Comparison of ENCODE assay signal across 10 mouse cellular contexts in genomic region chr12:5331810-5332484, GRCm38 (mm10). TPM values are rescaled to one million over a fixed set of nuclear protein-coding genes. Genes with fewer than 3 reads are reported as not detected.
DNase-seq lines count a peak whose midpoint lies in the region; ATAC-seq lines count a peak whose summit lies in the region.
"Had no signal": no experiment of that assay in that cellular context is flagged by ENCODE, and none has a peak within 500 bp of the region (broad histone marks: within the 10 kb centered on the region; RNA-seq: fewer than 3 reads in every experiment).

No protein-coding gene starts in this region.

- peak; percentile 41 for DNase-seq in gastrocnemius, postnatal 25 days
- no peak for DNase-seq in gastrocnemius, adult 8-10 months (ENCODE audit: low spot score in 2 of 2)
- peak; percentile 46 for DNase-seq in limb, embryonic 10.5 days (ENCODE audit: low spot score)
- no peak for DNase-seq in cerebellum, adult 11-12 months
- DNase-seq in urinary bladder, adult 18-20 months (ENCODE audit: low spot score in 2 of 2) = no peak
- DNase-seq: cerebellum, adult 2 months had no signal

- no peak overlapping the region for H3K4me3 ChIP-seq in hindbrain, embryonic 13.5 days
- no peak overlapping the region for H3K4me3 ChIP-seq in limb, embryonic 10.5 days
- no peak overlapping the region for H3K4me3 ChIP-seq in neural tube, embryonic 15.5 days (replicated peaks)
- H3K4me3 ChIP-seq: liver, embryonic 15.5 days had no signal

- 0 out of 2 replicates have a peak overlapping the region, but pooled peaks have one; percentile 6 for H3K4me2 ChIP-seq in hindbrain, embryonic 13.5 days
- H3K4me2 ChIP-seq in neural tube, embryonic 15.5 days = no peak overlapping the region
- H3K4me2 ChIP-seq: liver, embryonic 15.5 days had no signal

- H3K27ac ChIP-seq in hindbrain, embryonic 13.5 days = peak overlapping the region; percentile 66
- H3K27ac ChIP-seq in limb, embryonic 10.5 days = peak overlapping the region; percentile 63; the same call in 1 of the 2 replicates
- H3K27ac ChIP-seq in neural tube, embryonic 15.5 days (replicated peaks) = no peak overlapping the region
- H3K27ac ChIP-seq: liver, embryonic 15.5 days had no signal

- peak; percentile 49 for ATAC-seq in hindbrain, embryonic 13.5 days (ENCODE audit: low FRiP score)
- peak; percentile 18; the same call in 1 of the 2 replicates for ATAC-seq in neural tube, embryonic 15.5 days (ENCODE audit: low FRiP score)
- no peak for ATAC-seq in megakaryocyte-erythroid progenitor cell, adult 5-6 weeks (replicated peaks; ENCODE audit: low FRiP score, low TSS enrichment, poor library complexity, severe bottlenecking)

- H3K27me3 ChIP-seq in hindbrain, embryonic 13.5 days = no peaks in the 10 kb centered on the region
- H3K27me3 ChIP-seq in limb, embryonic 10.5 days (ENCODE audit: low read depth, poor library complexity, severe bottlenecking) = no peaks in the 10 kb centered on the region
- no peaks in the 10 kb centered on the region for H3K27me3 ChIP-seq in neural tube, embryonic 15.5 days (replicated peaks)
- H3K27me3 ChIP-seq: liver, embryonic 15.5 days had no signal

- H3K9ac ChIP-seq in hindbrain, embryonic 13.5 days = no peak overlapping the region
- no peak overlapping the region for H3K9ac ChIP-seq in neural tube, embryonic 15.5 days (replicated peaks)
- H3K9ac ChIP-seq: liver, embryonic 15.5 days had no signal

- H3K36me3 ChIP-seq in hindbrain, embryonic 13.5 days = no peaks in the 10 kb centered on the region
- no peaks in the 10 kb centered on the region for H3K36me3 ChIP-seq in limb, embryonic 10.5 days
- H3K36me3 ChIP-seq in neural tube, embryonic 15.5 days = no peaks in the 10 kb centered on the region
- H3K36me3 ChIP-seq: liver, embryonic 15.5 days had no signal

- no peaks in the 10 kb centered on the region for H3K9me3 ChIP-seq in hindbrain, embryonic 13.5 days
- no peaks in the 10 kb centered on the region for H3K9me3 ChIP-seq in limb, embryonic 10.5 days (replicated peaks)
- H3K9me3 ChIP-seq in neural tube, embryonic 15.5 days (replicated peaks) = no peaks in the 10 kb centered on the region
- H3K9me3 ChIP-seq: liver, embryonic 15.5 days had no signal

- WGBS in hindbrain, embryonic 13.5 days = 40% methylated on average over 13 of the region's 13 CpGs
- 43% methylated on average over 13 of the region's 13 CpGs for WGBS in limb, embryonic 10.5 days
- 40% methylated on average over 13 of the region's 13 CpGs for WGBS in neural tube, embryonic 15.5 days

- H3K4me1 ChIP-seq in hindbrain, embryonic 13.5 days (replicated peaks) = peaks cover 50% of the 10 kb centered on the region
- H3K4me1 ChIP-seq in limb, embryonic 10.5 days = peaks cover 44% of the 10 kb centered on the region
- H3K4me1 ChIP-seq in neural tube, embryonic 15.5 days = peaks cover 26% of the 10 kb centered on the region
- H3K4me1 ChIP-seq: liver, embryonic 15.5 days had no signal

RNA-seq across cellular contexts. Expression of gene Klhl29, which starts 43.5 kb away (rescaled TPM):
- 1 to 10 TPM; 1.5 to 3.4 TPM for total RNA-seq in gastrocnemius, postnatal 25 days (2021)
- total RNA-seq in gastrocnemius, adult 8-10 months (2022) = 1 to 10 TPM; 2.1 to 3.5 (median 2.7) TPM
- 4.0 and 4.1 TPM in 2 replicates for polyA plus RNA-seq in hindbrain, embryonic 13.5 days (2015; fragmentation: Nextera tagmentation; extraction: Ambion mirVana)
- 1.0 and 1.4 TPM in 2 replicates for polyA plus RNA-seq in limb, embryonic 10.5 days (2016; fragmentation: Nextera tagmentation; extraction: Ambion mirVana)
- polyA plus RNA-seq in neural tube, embryonic 15.5 days (2015; fragmentation: Nextera tagmentation; extraction: Ambion mirVana) = 2.8 and 3.9 TPM in 2 replicates
- total RNA-seq in megakaryocyte-erythroid progenitor cell, adult 5-6 weeks (2014; fragmentation: Nextera tagmentation) = not detected in 2 replicates
- not detected in 2 replicates for total RNA-seq in megakaryocyte-erythroid progenitor cell, adult 5-6 weeks (2017)

Comparison
In these comparisons a context has a peak if more than half of its experiments do, and no peak if none do; other contexts are left out.
1. DNase-seq: peak in gastrocnemius, postnatal 25 days (single experiment) and limb, embryonic 10.5 days (single experiment); none in gastrocnemius, adult 8-10 months (0 of 2), cerebellum, adult 11-12 months (single experiment) and urinary bladder, adult 18-20 months (0 of 2).